Mouse (Mus musculus) left cerebral cortex, adult 9 months (tissue): ENCODE measurements around the gene Klf13.
A peak's percentile ranks its signal among the peaks of the same experiment; 100 is the strongest.

Experiments used
- DNase-seq, 2 experiments: peaks; one replicate each; pipeline ENCODE4 v3.0.0; 2022; ENCODE audit warnings: low spot score in 2 of 2

Gene Klf13

GRCm38 (mm10) chr7:63949176-63949575 is 10.5 kb upstream of the Klf13 start:
- DNase-seq = no peak

DNA sequence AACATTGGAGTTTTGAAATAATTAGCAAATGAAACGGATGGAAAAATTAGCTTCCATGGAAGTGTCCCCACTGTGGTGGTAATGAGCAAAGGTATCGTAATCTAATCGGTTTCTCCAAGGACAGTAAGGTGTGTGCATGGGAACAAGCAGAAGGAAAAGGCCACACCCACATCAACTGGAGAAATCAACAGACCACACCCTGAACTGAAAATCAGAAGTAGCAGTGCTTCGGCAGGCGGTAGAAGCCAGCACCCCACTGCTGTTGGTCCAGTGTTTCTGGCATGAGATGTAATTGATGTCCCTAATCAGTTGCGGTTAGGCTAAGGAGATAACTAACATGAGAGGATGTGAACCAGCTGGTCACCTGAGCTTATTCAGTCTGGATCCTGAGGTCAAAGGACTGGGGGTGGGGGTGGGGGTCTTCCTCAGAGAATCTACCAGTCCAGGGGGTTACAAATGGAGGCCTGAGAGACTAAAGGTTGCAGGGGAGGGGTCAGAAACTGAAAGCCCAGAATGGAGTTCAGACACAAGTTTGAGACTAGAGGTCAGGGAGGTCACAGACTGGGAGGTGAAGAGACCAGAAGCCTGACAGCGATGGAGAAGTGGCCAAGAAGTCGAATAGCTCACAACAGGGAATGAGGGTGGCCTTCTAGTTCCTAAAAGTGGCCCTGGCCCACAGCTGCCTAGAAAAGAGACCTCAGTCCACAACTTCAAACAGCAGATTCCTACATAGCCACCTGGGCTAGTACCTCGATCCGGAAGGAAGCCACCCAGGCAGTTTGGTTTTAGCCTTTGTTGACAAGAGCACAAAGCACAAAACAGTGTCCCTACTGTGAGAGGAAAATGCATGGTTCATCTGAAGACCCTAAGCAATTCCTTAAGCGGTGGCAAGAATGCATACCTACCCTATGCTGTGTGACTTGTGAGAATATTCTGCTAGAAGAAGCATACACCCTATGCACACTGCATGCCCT is 9.1 kb upstream of the Klf13 start:
- no peak for DNase-seq

DNA sequence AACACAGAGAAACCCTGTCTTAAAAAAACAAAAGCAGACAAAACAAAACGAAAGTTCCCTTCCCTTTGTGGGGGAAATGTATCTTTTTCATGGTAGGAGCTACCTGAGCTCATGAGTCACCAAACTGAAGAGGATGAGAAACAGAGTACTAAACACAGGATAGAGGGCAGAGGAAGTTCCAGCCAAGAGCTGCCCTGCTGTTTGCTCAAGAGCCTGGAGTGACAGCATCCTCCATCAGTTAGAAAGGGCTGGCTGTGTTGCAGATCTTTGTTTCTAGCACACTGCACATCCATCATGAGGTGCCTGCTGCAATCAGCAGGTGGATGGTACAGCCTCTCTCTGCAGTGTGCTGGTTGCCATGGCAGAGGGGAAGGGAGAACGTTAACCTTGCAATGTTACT is 5.2 kb upstream of the Klf13 start:
- DNase-seq = no peak

- DNase-seq = no peak
Measured at GRCm38 (mm10) chr7:63941501-63941900, 2.8 kb upstream of the Klf13 start.

DNA sequence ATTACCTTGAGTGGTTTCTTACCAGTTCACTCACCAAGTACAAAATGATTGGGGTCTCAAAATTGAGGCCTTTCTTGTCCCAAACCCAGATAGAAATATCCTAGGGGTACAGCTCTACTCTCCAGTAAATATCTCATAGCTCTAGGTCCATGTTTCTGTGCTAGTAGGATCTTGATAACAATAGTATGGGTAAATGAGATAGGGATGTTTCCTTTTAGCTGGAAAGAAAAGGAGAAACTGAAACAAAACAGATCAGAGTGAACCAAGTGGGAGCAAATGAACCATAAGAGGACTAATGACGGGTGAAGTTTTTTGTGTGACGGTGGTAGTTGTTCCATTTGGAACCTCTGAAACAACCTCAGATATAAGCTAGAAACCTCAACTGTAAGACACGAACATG is 2.3 kb upstream of the Klf13 start:
- DNase-seq = no peak

DNA sequence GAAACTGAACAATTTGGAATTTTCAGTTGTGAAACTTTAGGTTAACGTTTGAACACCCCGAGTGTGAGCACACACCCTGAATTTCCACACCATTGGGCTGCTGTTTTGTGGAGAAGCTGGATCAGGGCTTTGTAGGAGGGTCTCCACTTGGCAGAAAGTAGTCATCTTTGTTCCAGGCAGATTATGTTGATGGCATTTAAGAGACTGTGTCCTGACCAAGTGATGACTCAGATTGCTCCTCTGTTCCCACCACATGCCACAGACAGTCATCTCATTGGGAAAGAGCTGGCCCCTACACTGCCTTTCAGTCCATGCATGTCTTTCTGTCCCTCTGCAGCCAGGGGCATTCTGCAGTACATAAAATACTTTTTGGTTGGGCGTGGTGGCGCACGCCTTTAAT is 1.6 kb upstream of the Klf13 start:
- DNase-seq = no peak

DNA sequence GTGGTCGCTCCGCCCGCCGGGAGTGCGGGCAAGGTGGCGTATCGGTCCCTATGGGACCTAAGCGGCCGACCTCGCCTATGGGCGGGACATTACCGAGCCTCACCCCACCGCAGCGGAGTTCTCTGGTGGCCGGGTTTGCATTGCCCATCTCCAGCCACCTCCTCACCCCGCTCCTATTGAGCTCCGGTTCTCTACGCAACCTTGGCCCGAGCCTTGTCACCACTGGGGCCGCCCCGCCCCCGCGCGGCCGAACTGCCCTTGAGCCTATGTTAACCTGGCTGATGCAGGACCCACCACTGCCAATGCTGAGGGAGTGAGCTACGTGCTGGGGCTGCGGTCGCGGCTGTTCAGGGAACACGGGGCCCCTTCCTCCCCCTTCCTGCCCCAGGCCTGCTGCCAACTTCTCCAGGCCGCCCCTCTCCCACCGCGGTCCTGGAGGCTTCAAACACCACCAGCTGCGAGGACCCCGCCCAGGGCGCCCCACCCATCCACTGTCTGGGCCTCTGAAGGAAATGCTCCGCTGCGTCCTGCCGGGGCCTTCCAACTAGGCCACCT is 759 bp upstream of the Klf13 start:
- DNase-seq = peak in 1 of 2 experiments; percentile 58

GRCm38 (mm10) chr7:63938066-63938913 is 425 bp downstream of the Klf13 start:
- DNase-seq = no peak

- peak in 1 of 2 experiments; percentile 62 for DNase-seq
Measured at GRCm38 (mm10) chr7:63937236-63938065, 1.3 kb downstream of the Klf13 start.

DNA sequence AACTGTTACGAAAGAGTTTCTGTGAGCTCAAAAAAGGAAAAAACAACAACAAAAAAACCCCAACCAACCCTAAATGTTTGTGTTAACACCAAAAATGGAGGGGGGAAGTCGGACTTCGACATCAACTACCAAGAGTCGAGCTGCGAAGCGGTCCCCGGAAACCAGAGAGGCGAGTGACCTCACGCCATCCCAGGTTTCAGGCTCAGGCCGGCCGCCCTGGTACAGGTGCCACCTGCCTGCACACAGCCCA is 1.8 kb downstream of the Klf13 start:
- no peak for DNase-seq

GRCm38 (mm10) chr7:63936188-63936985 is 2.3 kb downstream of the Klf13 start:
- DNase-seq = peak in 1 of 2 experiments; percentile 80

DNA sequence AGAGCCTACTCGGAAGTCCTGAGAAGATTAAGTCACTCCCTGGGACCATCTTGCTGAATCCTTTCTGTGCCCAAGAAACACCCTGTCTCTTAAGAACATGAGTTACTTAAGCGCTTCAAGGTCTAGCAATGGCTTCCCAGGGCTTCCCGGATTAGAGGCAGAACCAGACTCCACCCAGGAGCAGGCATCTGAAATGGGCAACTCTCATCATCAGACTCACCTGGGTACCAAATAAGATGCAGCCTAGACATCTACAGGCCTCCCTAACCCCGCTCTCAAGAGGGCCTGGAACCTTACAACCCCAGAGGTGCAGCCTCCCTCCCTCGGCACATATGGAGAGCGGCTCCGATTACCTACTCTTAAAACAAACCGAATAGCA is 2.9 kb downstream of the Klf13 start:
- no peak for DNase-seq

DNA sequence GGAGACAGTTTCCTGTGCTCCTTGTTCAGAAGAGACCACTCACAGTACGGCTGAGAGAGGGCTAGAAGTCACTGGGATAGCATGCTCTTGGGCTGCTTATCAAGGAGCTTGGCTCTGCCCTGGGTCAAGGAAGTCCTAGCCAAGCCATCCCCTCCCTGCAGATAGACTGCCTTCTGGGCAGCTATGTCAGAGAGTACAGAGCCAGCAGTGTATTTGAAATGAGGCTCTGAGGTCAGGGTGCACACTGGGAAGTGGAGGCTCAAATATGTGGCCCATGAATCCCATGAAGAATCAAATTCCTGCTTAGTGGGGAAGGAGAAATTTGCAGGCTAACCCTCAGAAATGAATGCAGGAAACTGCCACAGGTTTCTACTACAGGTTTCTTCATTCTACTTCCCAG is 4.2 kb downstream of the Klf13 start:
- no peak for DNase-seq

DNA sequence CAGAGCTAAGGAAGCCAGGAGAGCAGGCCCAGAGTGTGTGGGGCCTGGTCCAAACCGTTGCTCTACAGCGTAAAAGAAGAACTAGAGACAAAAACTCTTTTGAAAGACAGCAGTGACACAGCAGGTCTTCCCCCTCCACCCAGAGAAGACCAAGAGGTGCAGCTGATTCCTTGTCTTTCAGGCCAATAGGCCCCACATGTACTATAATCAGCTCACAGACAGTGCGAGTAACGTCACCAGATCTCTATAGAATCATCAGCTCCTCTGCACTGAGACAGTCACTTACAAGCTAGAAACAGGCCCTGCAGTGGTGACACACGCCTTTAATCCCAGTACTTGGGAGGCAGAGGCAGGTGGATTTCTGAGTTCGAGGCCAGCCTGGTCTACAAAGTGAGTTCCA is 4.8 kb downstream of the Klf13 start:
- DNase-seq = no peak

GRCm38 (mm10) chr7:63932461-63932860 is 6.3 kb downstream of the Klf13 start:
- DNase-seq = no peak

DNA sequence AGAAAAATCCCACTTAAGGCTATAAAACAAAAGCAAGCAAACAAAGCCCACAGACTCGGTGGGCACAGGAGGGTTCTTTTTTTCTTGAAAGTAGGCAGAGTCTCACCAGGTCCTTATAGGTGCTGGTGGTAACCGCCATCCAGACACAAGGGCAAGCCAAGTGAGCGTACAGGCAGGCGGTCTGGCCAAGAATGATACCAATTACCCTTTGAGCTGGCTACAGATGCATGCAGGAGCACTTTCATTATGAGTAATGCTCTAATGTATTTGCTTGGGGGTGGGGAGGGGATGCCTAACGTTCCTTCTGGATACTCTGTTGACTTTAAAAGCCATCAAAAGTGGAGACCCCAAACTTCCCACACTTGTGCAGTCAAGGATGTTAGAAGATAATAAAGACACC is 7.9 kb downstream of the Klf13 start:
- DNase-seq = no peak

DNA sequence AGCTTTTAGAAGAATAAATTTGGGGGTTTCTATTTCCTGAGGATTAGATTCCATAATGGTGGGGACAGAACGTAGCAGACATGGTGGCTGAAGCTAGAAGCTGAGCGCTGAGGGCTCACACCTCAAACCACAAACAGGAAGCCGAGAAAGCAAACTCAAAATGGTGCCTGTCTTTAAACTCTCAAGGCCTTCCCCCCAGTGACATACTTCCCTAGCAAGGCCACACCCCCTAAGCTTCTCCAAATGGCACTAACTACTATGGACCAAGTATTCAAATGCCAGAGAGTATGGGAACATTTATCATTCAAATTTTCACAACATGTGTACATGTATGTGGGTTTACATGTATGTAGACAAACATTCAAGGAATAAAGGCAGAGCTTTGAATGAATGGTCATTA is 8.6 kb downstream of the Klf13 start:
- no peak for DNase-seq

DNA sequence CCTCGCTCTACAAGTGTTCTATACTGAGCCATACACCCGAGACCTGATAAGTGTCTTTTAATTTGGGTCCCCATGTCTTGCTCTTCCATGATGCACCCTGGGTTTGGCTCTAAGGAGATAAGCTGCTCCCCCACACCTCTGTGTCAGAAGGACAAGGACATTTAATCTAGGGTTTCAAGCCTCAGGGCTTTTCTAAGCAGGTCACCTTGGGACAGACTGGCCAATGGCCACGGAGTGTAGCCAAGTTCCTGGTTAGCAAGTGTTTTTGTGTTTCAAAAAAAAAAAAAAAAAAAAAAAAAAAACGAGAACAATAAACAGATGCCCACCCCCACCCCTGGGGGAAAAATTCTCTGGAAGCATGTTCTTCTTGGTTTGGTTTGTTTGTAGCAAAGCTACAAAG is 9.6 kb downstream of the Klf13 start:
- DNase-seq = no peak

GRCm38 (mm10) chr7:63927121-63927520 is 11.6 kb downstream of the Klf13 start:
- DNase-seq = no peak

DNA sequence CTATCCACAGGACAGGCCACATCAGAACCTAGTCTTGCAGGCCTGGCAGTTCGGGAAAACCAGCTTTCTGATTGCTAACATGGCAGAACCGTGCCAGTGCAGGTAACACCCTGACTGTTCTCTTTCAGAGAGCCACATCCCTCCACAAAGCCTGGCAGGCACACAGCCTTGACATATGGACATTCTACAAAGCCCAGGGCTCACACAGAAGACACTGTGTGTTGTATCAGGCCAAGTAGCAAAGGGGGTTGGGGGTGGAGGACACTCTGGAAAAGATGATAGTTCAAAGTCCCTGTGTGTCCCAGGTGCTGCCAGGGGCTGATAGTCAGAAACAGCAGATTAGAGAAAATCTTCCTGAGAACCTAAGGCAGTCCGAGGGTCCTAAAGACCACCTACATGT is 12.2 kb downstream of the Klf13 start:
- DNase-seq = no peak
